Mouse (Mus musculus): ENCODE results near the gene Gpr84. TPM values are rescaled to one million over a fixed set of nuclear protein-coding genes. Genes with fewer than 3 reads are reported as not detected.
"Not testable (repeated sequence)": the region's sequence is repeated elsewhere in the genome, so short reads cannot be mapped to it uniquely, and the experiment has no call there.

The Gpr84 gene
- total RNA-seq, 2 experiments from 2014 or later, result 0.74 to 0.81 TPM

GRCm38 (mm10) chr15:103290843-103291242 is 19.6 kb downstream of the Gpr84 start:
- DNase-seq (ENCODE audit: low spot score in 2 of 2), result no peak

- DNase-seq (ENCODE audit: low spot score in 2 of 2), result no peak
Measured at GRCm38 (mm10) chr15:103290417-103290816, 20.0 kb downstream of the Gpr84 start.

- no peak for DNase-seq (ENCODE audit: low spot score in 2 of 2)
Measured at GRCm38 (mm10) chr15:103289600-103289999, 20.8 kb downstream of the Gpr84 start.

- DNase-seq (ENCODE audit: low spot score in 2 of 2), result peak in 1 of 2 experiments; percentile 79
Measured at GRCm38 (mm10) chr15:103285778-103286417, 24.5 kb downstream of the Gpr84 start.

- no peak for DNase-seq (ENCODE audit: low spot score in 2 of 2)
Measured at GRCm38 (mm10) chr15:103284647-103285046, 25.8 kb downstream of the Gpr84 start.

- DNase-seq (ENCODE audit: low spot score in 2 of 2), result peak in 1 of 2 experiments; percentile 36
Measured at GRCm38 (mm10) chr15:103284066-103284465, 26.3 kb downstream of the Gpr84 start.

GRCm38 (mm10) chr15:103281465-103282205 is 28.8 kb downstream of the Gpr84 start:
- DNase-seq (ENCODE audit: low spot score in 2 of 2), result no peak

GRCm38 (mm10) chr15:103280817-103281464 is 29.5 kb downstream of the Gpr84 start:
- DNase-seq (ENCODE audit: low spot score in 2 of 2), result no peak

- no peak for DNase-seq (ENCODE audit: low spot score in 2 of 2)
Measured at GRCm38 (mm10) chr15:103279750-103280149, 30.7 kb downstream of the Gpr84 start.

- no peak for DNase-seq (ENCODE audit: low spot score in 2 of 2)
Measured at GRCm38 (mm10) chr15:103277949-103278348, 32.5 kb downstream of the Gpr84 start.

GRCm38 (mm10) chr15:103275943-103276342 is 34.5 kb downstream of the Gpr84 start:
- not testable (repeated sequence) for DNase-seq (ENCODE audit: low spot score in 2 of 2)

GRCm38 (mm10) chr15:103272419-103273279 is 37.8 kb downstream of the Gpr84 start, which contains the start of gene Copz1:
TSS of gene Copz1 (plus strand) at chr15:103272714.
- peak; percentile 94 to 99 for DNase-seq (ENCODE audit: low spot score in 2 of 2)

GRCm38 (mm10) chr15:103268903-103269302 is 41.5 kb downstream of the Gpr84 start:
- no peak for DNase-seq (ENCODE audit: low spot score in 2 of 2)

- DNase-seq (ENCODE audit: low spot score in 2 of 2), result no peak
Measured at GRCm38 (mm10) chr15:103264794-103265193, 45.6 kb downstream of the Gpr84 start.

GRCm38 (mm10) chr15:103259989-103260388 is 50.4 kb downstream of the Gpr84 start:
- DNase-seq (ENCODE audit: low spot score in 2 of 2), result no peak

- DNase-seq (ENCODE audit: low spot score in 2 of 2), result no peak
Measured at GRCm38 (mm10) chr15:103259162-103259561, 51.2 kb downstream of the Gpr84 start.

Small RNA genes lying within 50 kb of the gene (microRNA-seq; reads per million reads assigned to microRNA genes)
- 66.8 to 108 reads per million in 2 experiments for gene Mir148b
- 0 to 0.45 reads per million in 2 experiments for gene Mir6963

Other genes starting within 250 kb of the Gpr84 start
- gene Smug1, start 143.5 kb downstream of the Gpr84 start, total RNA-seq (2021), result 10 to 100 TPM; 14.5 to 15.4 TPM
- gene Cbx5, start 70.8 kb downstream of the Gpr84 start, total RNA-seq (2021), result 100 to 1,000 TPM; 155 to 158 TPM
- gene Hnrnpa1, start 70.2 kb downstream of the Gpr84 start, total RNA-seq (2021), result 100 to 1,000 TPM; 297 to 307 TPM
- gene Nfe2, start 52.2 kb downstream of the Gpr84 start, total RNA-seq (2021), result not detected
- 100 to 1,000 TPM; 102 to 105 TPM for gene Copz1, start 37.9 kb downstream of the Gpr84 start, total RNA-seq (2021)
- gene Zfp385a, start 29.5 kb upstream of the Gpr84 start, total RNA-seq (2021), result 10 to 100 TPM; 43.2 to 44.4 TPM
- 1 to 10 TPM; 3.4 to 5.8 TPM for gene Itga5, start 56.2 kb upstream of the Gpr84 start, total RNA-seq (2021)
- gene Gtsf1, start 119.9 kb upstream of the Gpr84 start, total RNA-seq (2021), result not detected
- not detected for gene Gtsf2, start 137.9 kb upstream of the Gpr84 start, total RNA-seq (2021)
- gene Nckap1l, start 143.2 kb upstream of the Gpr84 start, total RNA-seq (2021), result 10 to 100 TPM in 1 of 2 experiments, 1 to 10 TPM in 1; 9.4 to 10.8 TPM
- 10 to 100 TPM; 55.7 to 63.7 TPM for gene Pde1b, start 192.4 kb upstream of the Gpr84 start, total RNA-seq (2021)
- 100 to 1,000 TPM; 121 to 126 TPM for gene Ppp1r1a, start 227.4 kb upstream of the Gpr84 start, total RNA-seq (2021)

Measured in layer of hippocampus, postnatal 14 days (tissue).